Mouse (Mus musculus): ENCODE measurements around the gene Prrt1.

The Prrt1 gene

DNA sequence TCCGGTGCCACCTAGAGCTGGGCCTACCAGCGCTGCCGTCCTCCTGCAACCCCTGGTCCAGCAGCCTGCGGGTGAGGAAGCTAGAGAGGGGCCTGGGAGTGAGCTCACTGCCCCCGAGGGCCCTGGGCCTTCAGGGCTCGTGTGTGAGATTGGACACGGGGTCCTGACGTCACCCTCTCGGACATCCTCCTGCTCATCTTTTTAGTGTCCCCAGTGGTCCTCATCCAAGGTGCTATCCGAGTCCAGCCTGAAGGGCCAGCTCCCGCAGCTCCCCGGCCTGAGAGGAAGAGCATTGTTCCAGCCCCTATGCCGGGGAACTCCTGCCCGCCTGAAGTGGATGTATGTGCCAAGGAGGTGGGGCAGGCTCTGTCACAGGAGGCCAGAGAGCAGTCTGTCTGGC is 21.4 kb downstream of the Prrt1 start:
- no peak for DNase-seq (ENCODE audit: low spot score)

DNA sequence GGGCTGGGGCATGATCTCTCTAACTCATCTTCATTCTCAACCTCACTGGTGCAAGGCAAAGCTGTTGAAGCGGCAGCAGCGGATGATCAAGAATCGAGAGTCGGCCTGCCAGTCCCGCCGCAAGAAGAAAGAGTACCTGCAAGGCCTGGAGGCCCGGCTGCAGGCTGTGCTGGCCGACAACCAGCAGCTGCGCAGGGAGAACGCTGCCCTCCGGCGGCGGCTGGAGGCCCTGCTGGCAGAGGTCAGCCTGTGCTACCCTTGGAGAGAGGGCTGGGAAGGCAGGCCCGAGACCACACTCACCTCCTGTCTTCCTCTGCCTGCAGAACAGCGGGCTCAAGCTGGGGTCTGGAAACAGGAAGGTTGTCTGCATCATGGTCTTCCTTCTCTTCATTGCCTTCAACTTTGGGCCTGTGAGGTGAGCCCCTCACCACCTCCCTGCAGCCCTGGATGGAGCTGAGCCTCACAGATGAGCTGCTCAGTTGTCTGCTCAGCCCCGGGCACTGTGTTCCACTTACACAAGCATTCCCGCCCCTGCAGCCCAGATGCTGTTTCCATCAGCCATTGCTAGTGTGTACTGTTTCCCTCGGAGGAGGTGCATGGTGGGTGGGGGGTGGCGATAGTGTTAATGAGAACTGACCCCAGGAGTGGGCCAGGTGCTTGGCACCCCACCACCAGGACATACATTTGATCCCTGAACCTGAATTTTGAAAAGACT is 22.3 kb downstream of the Prrt1 start:
- DNase-seq (ENCODE audit: low spot score): no peak

- DNase-seq (ENCODE audit: low spot score): no peak
Measured at GRCm38 (mm10) chr17:34652546-34652945, 23.2 kb downstream of the Prrt1 start.

DNA sequence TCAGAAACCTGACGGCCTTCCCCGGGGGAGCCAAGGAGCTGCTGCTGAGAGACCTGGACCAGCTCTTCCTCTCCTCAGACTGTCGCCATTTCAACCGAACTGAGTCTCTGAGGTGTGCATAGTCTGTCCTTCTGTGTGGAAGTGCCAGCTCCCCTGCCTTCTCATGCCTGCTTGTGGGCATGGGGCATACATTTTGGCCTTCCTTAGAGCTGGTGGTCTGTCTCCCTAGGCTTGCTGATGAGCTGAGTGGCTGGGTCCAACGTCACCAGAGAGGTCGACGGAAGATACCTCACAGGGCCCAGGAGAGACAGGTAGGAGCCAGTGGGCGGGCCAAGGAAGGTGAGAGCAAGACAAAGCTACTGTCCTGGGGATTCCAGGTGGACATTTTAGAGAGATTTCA is 23.7 kb downstream of the Prrt1 start:
- DNase-seq (ENCODE audit: low spot score): no peak

DNA sequence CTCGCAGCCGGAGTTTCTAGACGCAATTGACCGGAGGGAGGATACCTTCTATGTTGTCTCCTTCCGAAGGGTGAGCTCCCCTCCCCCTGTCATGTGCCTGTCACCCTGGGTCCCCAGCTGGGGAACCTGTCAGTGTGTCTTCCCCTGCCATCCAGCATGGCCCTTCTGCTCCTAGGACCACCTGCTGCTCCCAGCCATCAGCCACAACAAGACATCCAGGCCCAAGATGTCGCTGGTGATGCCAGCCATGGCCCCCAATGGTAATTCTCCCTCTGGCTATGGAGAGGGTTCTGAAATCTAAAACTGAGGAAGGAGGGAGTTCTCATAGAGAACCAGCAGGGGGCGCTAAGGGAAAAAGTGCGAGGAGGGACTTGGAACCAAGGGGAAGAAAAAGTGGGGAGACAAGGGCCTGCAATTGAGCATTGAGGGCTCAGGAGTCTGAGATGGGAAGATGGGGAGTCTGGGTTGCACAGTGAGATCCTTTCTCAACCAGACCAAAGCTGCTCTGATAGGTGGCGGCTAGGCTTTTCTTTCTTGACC is 24.5 kb downstream of the Prrt1 start:
- DNase-seq (ENCODE audit: low spot score): no peak

GRCm38 (mm10) chr17:34654392-34654791 is 25.1 kb downstream of the Prrt1 start:
- no peak for DNase-seq (ENCODE audit: low spot score)

GRCm38 (mm10) chr17:34655160-34655559 is 25.8 kb downstream of the Prrt1 start:
- no peak for DNase-seq (ENCODE audit: low spot score)

DNA sequence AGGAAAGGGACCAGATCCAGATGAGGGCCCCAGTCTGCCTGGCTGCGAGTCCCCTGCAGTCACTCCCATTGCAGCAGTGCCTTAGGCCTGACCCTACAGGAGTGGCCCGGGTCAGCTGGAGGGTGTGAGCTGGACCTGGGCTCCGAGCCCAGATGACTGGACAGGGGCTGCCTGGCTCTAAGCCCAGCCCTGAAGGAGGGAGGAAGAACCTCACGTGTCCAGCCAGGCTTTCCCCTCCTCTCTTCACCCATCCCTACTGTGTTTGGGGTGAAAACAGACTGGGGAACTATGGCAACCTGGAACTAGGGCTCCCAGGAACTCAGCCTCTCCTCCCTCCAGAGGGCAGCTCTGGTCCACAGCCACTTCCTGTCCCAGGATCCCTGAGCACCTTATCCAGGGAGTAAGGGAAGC is 26.3 kb downstream of the Prrt1 start:
- peak; percentile 65 for DNase-seq (ENCODE audit: low spot score)

DNA sequence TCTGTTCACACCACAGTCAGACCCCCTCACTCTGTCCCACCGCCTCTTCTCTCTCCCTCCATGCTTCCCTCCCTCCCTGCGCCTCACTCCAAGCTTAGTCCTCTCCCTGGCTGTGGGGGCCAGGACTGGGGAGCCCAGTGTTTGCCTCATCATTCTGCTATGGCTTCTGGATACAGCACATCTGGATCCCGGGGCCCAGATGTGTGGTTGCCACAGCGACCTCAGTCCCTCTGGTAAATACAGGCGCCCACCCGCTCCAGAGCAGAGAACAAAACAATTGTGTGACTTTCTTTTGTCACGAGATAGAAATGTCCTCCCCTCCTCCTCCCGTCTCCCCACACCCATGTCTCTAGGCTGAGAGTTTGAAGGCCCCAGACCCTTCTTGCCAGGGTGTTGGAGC is 27.3 kb downstream of the Prrt1 start:
- DNase-seq (ENCODE audit: low spot score): no peak

DNA sequence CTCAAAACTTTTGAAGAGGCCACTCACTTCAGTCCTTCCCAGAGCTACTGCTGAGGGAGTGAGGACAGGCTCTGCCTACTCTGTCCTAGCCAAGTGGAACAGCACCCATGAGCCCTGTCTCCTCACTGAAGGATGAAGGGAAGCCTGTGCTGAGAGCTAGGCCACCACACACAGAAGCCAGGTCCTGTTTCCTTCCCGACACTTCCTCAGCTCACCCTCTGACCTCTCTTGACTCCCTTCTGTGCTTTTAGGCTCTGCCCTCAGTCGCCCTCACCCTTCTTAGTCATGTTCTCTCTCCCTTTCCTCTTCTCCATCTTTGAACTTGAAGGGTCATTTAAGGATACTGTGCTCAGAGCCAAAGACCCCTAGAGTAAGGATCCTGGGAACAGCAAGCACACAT is 27.9 kb downstream of the Prrt1 start:
- no peak for DNase-seq (ENCODE audit: low spot score)

DNA sequence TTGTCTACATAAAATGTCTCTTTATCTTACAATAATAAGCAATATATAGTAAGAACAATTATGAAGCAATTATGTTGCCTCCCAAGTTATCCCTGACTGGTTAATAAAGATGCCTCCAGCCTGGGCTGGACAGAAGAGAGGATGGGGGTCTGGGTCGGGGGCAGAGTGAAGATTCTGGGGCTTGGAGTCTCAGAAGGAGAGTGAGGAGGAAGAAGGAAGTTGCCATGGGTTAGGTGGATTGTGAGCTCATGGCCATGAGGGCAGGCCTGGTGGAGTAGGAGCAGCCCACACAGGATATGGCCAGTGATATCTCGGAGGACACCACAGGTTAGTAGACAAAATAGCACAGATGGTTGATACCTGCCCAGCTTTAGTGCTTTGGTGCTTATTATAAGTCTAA is 28.8 kb downstream of the Prrt1 start:
- DNase-seq (ENCODE audit: low spot score): no peak

- DNase-seq (ENCODE audit: low spot score): no peak
Measured at GRCm38 (mm10) chr17:34658591-34658990, 29.3 kb downstream of the Prrt1 start.

DNA sequence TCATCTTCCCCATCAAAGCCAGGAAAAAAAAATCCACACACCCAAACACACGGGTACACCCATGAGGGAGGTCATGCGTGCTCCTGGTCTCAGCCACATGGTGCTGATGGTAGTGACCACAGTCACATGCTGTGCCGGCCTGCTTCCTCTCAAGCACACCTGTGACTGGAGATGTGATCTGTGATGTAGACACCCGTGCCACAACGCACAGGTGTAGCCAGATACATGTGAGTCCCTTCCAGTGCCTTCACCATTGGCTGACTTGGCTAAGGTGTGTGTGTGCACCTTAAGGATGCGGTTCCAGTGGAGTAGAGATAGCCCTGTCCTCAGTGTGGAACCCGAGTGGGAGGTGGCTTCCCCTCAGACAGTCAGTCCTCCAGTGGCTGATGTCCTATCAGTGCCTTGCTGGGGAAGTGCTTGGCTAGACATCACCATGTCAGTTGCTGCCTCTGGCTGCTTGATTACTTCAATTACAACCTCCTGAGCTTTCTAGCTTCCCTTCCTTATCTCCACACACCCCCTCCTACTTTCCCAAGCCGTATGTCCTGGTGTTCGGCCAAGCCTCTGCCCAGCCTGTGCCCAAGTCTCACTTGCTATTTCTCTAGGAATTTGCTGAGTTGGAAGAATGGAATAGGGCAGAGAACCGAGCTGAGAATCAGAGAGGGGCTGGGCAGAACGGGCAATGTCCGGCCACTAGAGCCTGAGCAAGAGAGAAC is 30.0 kb downstream of the Prrt1 start:
- DNase-seq (ENCODE audit: low spot score): no peak

- no peak for DNase-seq (ENCODE audit: low spot score)
Measured at GRCm38 (mm10) chr17:34659897-34660214, 30.5 kb downstream of the Prrt1 start.

GRCm38 (mm10) chr17:34660259-34660820 is 31.0 kb downstream of the Prrt1 start:
- no peak for DNase-seq (ENCODE audit: low spot score)

GRCm38 (mm10) chr17:34661121-34661591 is 31.8 kb downstream of the Prrt1 start:
- no peak for DNase-seq (ENCODE audit: low spot score)

DNA sequence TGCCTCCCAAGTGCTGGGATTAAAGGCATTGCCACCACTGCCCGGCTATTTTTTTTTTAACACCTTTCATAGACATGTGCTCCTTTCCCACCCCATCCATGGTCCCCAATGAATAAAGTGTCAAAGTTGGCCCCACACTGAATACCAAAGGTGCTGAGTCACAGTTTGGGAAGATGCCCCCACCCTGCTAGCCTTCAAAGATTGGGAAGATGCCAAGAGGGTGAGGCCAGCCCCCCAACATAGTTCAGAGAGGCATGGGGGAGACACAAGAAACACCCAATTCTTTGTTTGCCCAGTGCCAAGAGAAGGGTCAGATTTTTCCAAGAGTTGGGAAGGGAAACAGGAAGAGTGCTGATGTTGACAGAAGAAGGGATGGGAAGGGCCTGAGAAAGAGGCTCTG is 33.1 kb downstream of the Prrt1 start:
- DNase-seq (ENCODE audit: low spot score): no peak

DNA sequence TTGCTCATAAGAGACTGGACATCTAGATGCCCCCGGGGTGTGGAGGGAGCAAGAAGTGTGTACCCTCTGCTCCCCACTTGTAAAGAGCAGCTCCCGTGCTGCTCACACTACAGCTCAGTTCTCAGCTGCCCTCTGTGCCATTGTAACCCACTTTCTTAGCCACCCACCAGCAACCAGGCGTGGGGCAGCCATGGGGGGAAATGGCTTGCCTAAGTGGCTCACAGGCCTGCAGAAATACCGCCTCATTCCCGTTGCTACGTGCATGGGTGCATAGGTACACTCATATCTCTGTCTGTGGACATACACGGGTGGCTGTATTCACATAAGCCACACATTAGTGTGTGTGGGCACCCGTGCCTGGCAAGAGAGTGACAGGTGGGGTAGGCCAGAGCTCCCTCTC is 33.6 kb downstream of the Prrt1 start:
- DNase-seq (ENCODE audit: low spot score): no peak

- DNase-seq (ENCODE audit: low spot score): no peak
Measured at GRCm38 (mm10) chr17:34663558-34663957, 34.2 kb downstream of the Prrt1 start.

- no peak for DNase-seq (ENCODE audit: low spot score)
Measured at GRCm38 (mm10) chr17:34664472-34664871, 35.1 kb downstream of the Prrt1 start.

- no peak for DNase-seq (ENCODE audit: low spot score)
Measured at GRCm38 (mm10) chr17:34670235-34670634, 40.9 kb downstream of the Prrt1 start, which contains the start of gene Tnxb. TSS of gene Tnxb (plus strand) at chr17:34670535.

GRCm38 (mm10) chr17:34671151-34672066 is 42.1 kb downstream of the Prrt1 start:
- no peak for DNase-seq (ENCODE audit: low spot score)
